Mouse (Mus musculus): ENCODE results near the gene Pclo.
"Not testable (repeated sequence)": the region's sequence is repeated elsewhere in the genome, so short reads cannot be mapped to it uniquely, and the experiment has no call there.

Pclo gene

GRCm38 (mm10) chr5:14680419-14680818, 165.7 kb downstream of the Pclo start:
- no peak for DNase-seq (ENCODE audit: low read depth, low spot score)

GRCm38 (mm10) chr5:14691995-14692394, 177.3 kb downstream of the Pclo start:
- no peak for DNase-seq (ENCODE audit: low read depth, low spot score)

- peak; percentile 49 for DNase-seq (ENCODE audit: low read depth, low spot score)
Measured at GRCm38 (mm10) chr5:14696745-14697144, 182.0 kb downstream of the Pclo start.

GRCm38 (mm10) chr5:14700900-14701299, 186.2 kb downstream of the Pclo start:
- no peak for DNase-seq (ENCODE audit: low read depth, low spot score)

GRCm38 (mm10) chr5:14705423-14705822, 190.7 kb downstream of the Pclo start:
- no peak for DNase-seq (ENCODE audit: low read depth, low spot score)

- no peak for DNase-seq (ENCODE audit: low read depth, low spot score)
Measured at GRCm38 (mm10) chr5:14707311-14707710, 192.6 kb downstream of the Pclo start.

GRCm38 (mm10) chr5:14723576-14723975, 208.9 kb downstream of the Pclo start:
- no peak for DNase-seq (ENCODE audit: low read depth, low spot score)

- no peak for DNase-seq (ENCODE audit: low read depth, low spot score)
Measured at GRCm38 (mm10) chr5:14728676-14729253, 214.0 kb downstream of the Pclo start.

GRCm38 (mm10) chr5:14750882-14751281, 236.2 kb downstream of the Pclo start:
- no peak for DNase-seq (ENCODE audit: low read depth, low spot score)

- DNase-seq (ENCODE audit: low read depth, low spot score): peak; percentile 7
Measured at GRCm38 (mm10) chr5:14766686-14767085, 252.0 kb downstream of the Pclo start.

- DNase-seq (ENCODE audit: low read depth, low spot score): no peak
Measured at GRCm38 (mm10) chr5:14782362-14783082, 267.8 kb downstream of the Pclo start.

- no peak for DNase-seq (ENCODE audit: low read depth, low spot score)
Measured at GRCm38 (mm10) chr5:14793891-14794290, 279.2 kb downstream of the Pclo start.

- DNase-seq (ENCODE audit: low read depth, low spot score): peak; percentile 73
Measured at GRCm38 (mm10) chr5:14807136-14807535, 292.4 kb downstream of the Pclo start.

- no peak for DNase-seq (ENCODE audit: low read depth, low spot score)
Measured at GRCm38 (mm10) chr5:14833165-14833860, 318.6 kb downstream of the Pclo start.

GRCm38 (mm10) chr5:14834155-14834991, 319.7 kb downstream of the Pclo start:
- no peak for DNase-seq (ENCODE audit: low read depth, low spot score)

- no peak for DNase-seq (ENCODE audit: low read depth, low spot score)
Measured at GRCm38 (mm10) chr5:14853650-14854049, 338.9 kb downstream of the Pclo start.

- DNase-seq (ENCODE audit: low read depth, low spot score): not testable (repeated sequence)
Measured at GRCm38 (mm10) chr5:14885291-14885690, 370.6 kb downstream of the Pclo start.

GRCm38 (mm10) chr5:14892242-14892641, 377.5 kb downstream of the Pclo start:
- no peak for DNase-seq (ENCODE audit: low read depth, low spot score)

GRCm38 (mm10) chr5:14903539-14903938, 388.8 kb downstream of the Pclo start:
- DNase-seq (ENCODE audit: low read depth, low spot score): not testable (repeated sequence)

Measured in R1 (cell line).